8 mouse cellular contexts compared by ENCODE assay signal in the genomic region with DNA sequence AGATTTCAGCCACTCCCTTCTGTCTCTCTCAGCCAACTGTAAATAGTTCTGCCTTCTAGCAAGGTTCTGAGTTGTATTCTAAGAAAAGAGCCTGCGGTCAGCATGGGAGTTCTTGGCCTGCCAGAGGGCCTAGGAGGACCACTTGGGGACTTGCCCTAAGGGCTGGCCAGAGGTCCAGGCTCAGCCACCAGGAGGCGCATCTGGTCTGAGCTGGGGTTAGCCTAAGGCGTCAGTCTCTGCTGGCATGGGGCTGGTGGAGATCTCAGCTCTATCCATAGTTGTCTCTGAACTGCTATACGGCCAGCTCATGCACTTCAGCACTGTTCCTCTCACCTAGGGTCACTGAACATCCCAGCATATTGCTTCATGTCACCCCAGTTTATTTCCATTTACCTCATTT. TPM values are rescaled to one million over a fixed set of nuclear protein-coding genes. Genes with fewer than 3 reads are reported as not detected.
A peak's percentile ranks its signal among the peaks of the same experiment; 100 is the strongest.
DNase-seq lines count a peak whose midpoint lies in the region; ATAC-seq and TF ChIP-seq lines count a peak whose summit lies in the region.

No protein-coding gene starts in this region.

- intact Hi-C loops in heart, postnatal 25 days (cut with DNase I): loop anchor here (10.0 kb wide), 1 partner anchor 412 kb away; no protein-coding TSS in a partner anchor

- H3K4me1 ChIP-seq in thymus, adult 2 months (replicated peaks; ENCODE audit: control insufficient read depth, insufficient read depth, low read length): 0 out of 2 replicates have a peak, but pooled peaks cover 5% of the 10 kb centered on the region
- H3K4me1 ChIP-seq in lung, embryonic 16.5 days (replicated peaks; ENCODE audit: control insufficient read depth, insufficient read depth, low read length): no peaks in the 10 kb centered on the region

- peak; percentile 46; the same call in 1 of the 2 replicates for ATAC-seq in common myeloid progenitor, adult 5-6 weeks (replicated peaks; ENCODE audit: low read depth, poor library complexity, severe bottlenecking)
- ATAC-seq in lung, embryonic 16.5 days (ENCODE audit: low read depth): peak; percentile 46
- ATAC-seq in frontal cortex, adult (ENCODE audit: low TSS enrichment): no peak
- no peak for ATAC-seq in inflammation-experienced regulatory T-cells, adult 6 months

- no peaks in the 10 kb centered on the region for H3K36me3 ChIP-seq in thymus, adult 2 months (ENCODE audit: control insufficient read depth, insufficient read depth, low read length)
- H3K36me3 ChIP-seq in lung, embryonic 16.5 days (ENCODE audit: control insufficient read depth, insufficient read depth, low read length): no peaks in the 10 kb centered on the region

- 0 out of 2 replicates have a peak, but pooled peaks have one; percentile 43 for TF ChIP-seq CTCF in thymus, adult 2 months (IDR thresholded peaks at IDR 0.05; ENCODE audit: borderline replicate concordance, control insufficient read depth, extremely low read depth, insufficient read depth, low read length, poor library complexity)

- no peak overlapping the region for H3K4me2 ChIP-seq in lung, embryonic 16.5 days (ENCODE audit: low read depth, low read length)

- H3K9me3 ChIP-seq in lung, embryonic 16.5 days (ENCODE audit: control insufficient read depth, low read length): no peaks in the 10 kb centered on the region

- H3K9ac ChIP-seq in lung, embryonic 16.5 days (ENCODE audit: low read length): no peak overlapping the region

- H3K4me3 ChIP-seq in thymus, adult 2 months (ENCODE audit: control insufficient read depth, insufficient read depth, low read length): no peak overlapping the region
- no peak overlapping the region for H3K4me3 ChIP-seq in lung, embryonic 16.5 days (ENCODE audit: low read length)

- DNase-seq in heart, adult 11 months: peak; percentile 85
- DNase-seq in heart, postnatal 25 days (ENCODE audit: low spot score): no peak
- peak; percentile 41 for DNase-seq in thymus, adult 2 months
- DNase-seq in thymus, adult 18-20 months: no peak

- TF ChIP-seq POLR2A in thymus, adult 2 months (IDR thresholded peaks at IDR 0.05; ENCODE audit: control insufficient read depth, extremely low read depth, insufficient read depth, low read length, poor library complexity): no peak

- no peak overlapping the region for H3K27ac ChIP-seq in thymus, adult 2 months (ENCODE audit: control insufficient read depth, insufficient read depth, low read length)
- H3K27ac ChIP-seq in lung, embryonic 16.5 days (ENCODE audit: low read length): no peak overlapping the region

- H3K27me3 ChIP-seq in thymus, adult 2 months (ENCODE audit: control insufficient read depth, insufficient read depth, low read length): no peaks in the 10 kb centered on the region
- H3K27me3 ChIP-seq in lung, embryonic 16.5 days (ENCODE audit: control insufficient read depth, insufficient read depth, low read depth, low read length): no peaks in the 10 kb centered on the region

- 70% methylated on average over 4 of the region's 4 CpGs for WGBS in thymus, adult 2 months
- 28% methylated on average over 4 of the region's 4 CpGs for WGBS in lung, embryonic 16.5 days

RNA-seq across cellular contexts. Expression of a gene that starts 30.3 kb away (rescaled TPM):
- total RNA-seq in heart, postnatal 25 days (2021): 10 to 100 TPM; 25.5 to 28.9 TPM
- polyA plus RNA-seq in thymus, adult 2 months (2012; rRNA removed): 12.6 and 13.8 TPM in 2 replicates
- 0.87 and 4.1 TPM in 2 replicates for total RNA-seq in common myeloid progenitor, adult 5-6 weeks (2017)
- 9.2 and 10.9 TPM in 2 replicates for polyA plus RNA-seq in lung, embryonic 16.5 days (2015; fragmentation: Nextera tagmentation; extraction: Ambion mirVana)
- under 1 TPM; 0.47 to 0.78 (median 0.57) TPM for polyA plus RNA-seq in inflammation-experienced regulatory T-cells, adult 6 months (2017; shearing (Covaris generic))

RNA-seq across cellular contexts. Expression of a gene that starts 54.8 kb away (rescaled TPM):
- total RNA-seq in heart, postnatal 25 days (2021): not detected
- polyA plus RNA-seq in thymus, adult 2 months (2012; rRNA removed): 0.19 and 0.47 TPM in 2 replicates
- total RNA-seq in common myeloid progenitor, adult 5-6 weeks (2017): not detected in 2 replicates
- not detected in 2 replicates for polyA plus RNA-seq in lung, embryonic 16.5 days (2015; fragmentation: Nextera tagmentation; extraction: Ambion mirVana)
- not detected for polyA plus RNA-seq in inflammation-experienced regulatory T-cells, adult 6 months (2017; shearing (Covaris generic))

Comparison
In these comparisons a context has a peak if more than half of its experiments do, and no peak if none do; other contexts are left out.
1. DNase-seq: peak in heart, adult 11 months (single experiment) and thymus, adult 2 months (single experiment); none in heart, postnatal 25 days (single experiment) and thymus, adult 18-20 months (0 of 2).
2. ATAC-seq: peak in common myeloid progenitor, adult 5-6 weeks (single experiment) and lung, embryonic 16.5 days (single experiment); none in frontal cortex, adult (single experiment) and inflammation-experienced regulatory T-cells, adult 6 months (single experiment).